Mouse (Mus musculus) ES-Bruce4 (cell line): ENCODE data around the gene Gtf3c4. TPM values are rescaled to one million over a fixed set of nuclear protein-coding genes. Genes with fewer than 3 reads are reported as not detected.

Source experiments
- H3K27ac ChIP-seq: 2 replicates; pipeline ENCODE4 v1.5.1; 2012; ENCODE audit warnings: low read length, inconsistent platforms; ENCODE audit not compliant: insufficient read depth
- H3K27me3 ChIP-seq: 2 replicates; pipeline ENCODE4 v1.6.1; 2012; ENCODE audit warnings: mild to moderate bottlenecking, low read length, inconsistent platforms; ENCODE audit not compliant: control insufficient read depth, poor library complexity, insufficient read depth, severe bottlenecking
- H3K36me3 ChIP-seq: 2 replicates; pipeline ENCODE4 v1.6.1; 2012; ENCODE audit warnings: inconsistent platforms, mild to moderate bottlenecking, low read length, moderate library complexity; ENCODE audit not compliant: control insufficient read depth, poor library complexity, insufficient read depth, severe bottlenecking
- H3K4me1 ChIP-seq: one replicate; pipeline ENCODE4 v1.8.1; 2011; ENCODE audit warnings: low read length; ENCODE audit not compliant: control insufficient read depth, insufficient read depth
- H3K4me3 ChIP-seq: 2 replicates; pipeline ENCODE4 v1.5.1; 2011; ENCODE audit warnings: low read depth, mild to moderate bottlenecking, low read length
- H3K9ac ChIP-seq: 2 replicates; pipeline ENCODE4 v1.6.1; 2012; ENCODE audit warnings: low read depth, mild to moderate bottlenecking, inconsistent platforms; ENCODE audit not compliant: poor library complexity, severe bottlenecking
- H3K9me3 ChIP-seq: replicated peaks from 2 replicates; pipeline ENCODE4 v1.6.1; 2012; ENCODE audit warnings: mild to moderate bottlenecking, low read length, inconsistent platforms; ENCODE audit not compliant: control insufficient read depth, poor library complexity, insufficient read depth, severe bottlenecking
- CTCF ChIP-seq: IDR thresholded peaks from one replicate; pipeline ENCODE4 v1.8.1; 2011; ENCODE audit warnings: low read depth, low read length
- EP300 ChIP-seq: IDR thresholded peaks from 2 replicates; pipeline ENCODE4 v1.6.1; 2011; ENCODE audit warnings: low read depth, low read length; ENCODE audit not compliant: insufficient read depth
- POLR2A ChIP-seq: IDR thresholded peaks from one replicate; pipeline ENCODE4 v1.8.1; 2011; ENCODE audit warnings: low read length; ENCODE audit not compliant: insufficient read depth
- polyA plus RNA-seq: library from polyadenylated mRNA; stranded (reverse); fragments of >200 nt; gene quantifications from 2 replicates; pipeline ENCODE4 v1.2.4, GENCODE M21; 2011; ENCODE audit warnings: low read depth; ENCODE audit not compliant: missing spikeins, insufficient read depth, insufficient read length

The Gtf3c4 gene
- polyA plus RNA-seq, 1 experiment, result 33.9 TPM

DNA sequence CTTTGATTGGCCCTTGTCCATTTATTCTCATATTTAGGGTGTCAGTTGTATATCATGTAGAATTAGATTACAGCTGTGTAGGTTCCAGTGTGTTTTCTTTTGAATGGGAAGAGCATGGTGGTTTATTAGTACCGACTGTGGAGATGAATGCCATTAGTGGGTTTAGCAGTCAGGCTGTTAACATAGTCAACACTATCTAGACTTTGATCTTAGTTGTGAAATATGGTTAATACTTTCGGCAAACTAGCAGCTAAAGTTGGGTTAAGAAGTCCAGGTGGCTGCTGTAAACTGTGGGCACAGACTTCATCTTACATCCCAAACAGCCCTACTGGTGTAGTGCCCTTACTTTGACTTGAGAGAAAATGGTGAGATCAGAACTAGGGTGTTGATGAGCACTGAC, 8.7 kb upstream of the Gtf3c4 start:
- H3K36me3 ChIP-seq, result peaks cover 47% of the 10 kb centered on the region
- no peaks in the 10 kb centered on the region for H3K4me1 ChIP-seq
- H3K4me3 ChIP-seq, result no peak overlapping the region
- H3K9me3 ChIP-seq, result no peaks in the 10 kb centered on the region
- H3K27ac ChIP-seq, result no peak overlapping the region
- no peaks in the 10 kb centered on the region for H3K27me3 ChIP-seq
- H3K9ac ChIP-seq, result no peak overlapping the region
- no peak for TF ChIP-seq EP300

DNA sequence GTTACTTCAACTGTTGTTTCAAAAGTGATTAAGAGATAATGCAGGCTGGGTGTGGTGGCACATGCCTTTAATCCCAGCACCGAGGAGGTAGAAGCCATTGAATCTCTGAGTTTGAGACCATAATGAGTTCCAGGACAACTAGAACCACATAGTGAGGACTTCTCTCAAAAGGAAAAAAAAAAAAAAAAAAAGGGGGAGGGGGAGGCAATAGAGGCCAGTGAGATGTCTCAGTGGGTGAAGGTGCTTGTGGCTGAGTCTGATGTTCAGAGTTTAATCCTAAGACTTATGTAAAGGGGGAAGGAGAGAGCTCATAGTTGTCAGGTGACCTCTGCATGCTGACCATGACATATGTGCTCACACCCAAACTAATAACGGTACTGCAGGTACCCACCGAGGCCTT, 1.9 kb upstream of the Gtf3c4 start:
- no peak overlapping the region for H3K4me3 ChIP-seq

DNA sequence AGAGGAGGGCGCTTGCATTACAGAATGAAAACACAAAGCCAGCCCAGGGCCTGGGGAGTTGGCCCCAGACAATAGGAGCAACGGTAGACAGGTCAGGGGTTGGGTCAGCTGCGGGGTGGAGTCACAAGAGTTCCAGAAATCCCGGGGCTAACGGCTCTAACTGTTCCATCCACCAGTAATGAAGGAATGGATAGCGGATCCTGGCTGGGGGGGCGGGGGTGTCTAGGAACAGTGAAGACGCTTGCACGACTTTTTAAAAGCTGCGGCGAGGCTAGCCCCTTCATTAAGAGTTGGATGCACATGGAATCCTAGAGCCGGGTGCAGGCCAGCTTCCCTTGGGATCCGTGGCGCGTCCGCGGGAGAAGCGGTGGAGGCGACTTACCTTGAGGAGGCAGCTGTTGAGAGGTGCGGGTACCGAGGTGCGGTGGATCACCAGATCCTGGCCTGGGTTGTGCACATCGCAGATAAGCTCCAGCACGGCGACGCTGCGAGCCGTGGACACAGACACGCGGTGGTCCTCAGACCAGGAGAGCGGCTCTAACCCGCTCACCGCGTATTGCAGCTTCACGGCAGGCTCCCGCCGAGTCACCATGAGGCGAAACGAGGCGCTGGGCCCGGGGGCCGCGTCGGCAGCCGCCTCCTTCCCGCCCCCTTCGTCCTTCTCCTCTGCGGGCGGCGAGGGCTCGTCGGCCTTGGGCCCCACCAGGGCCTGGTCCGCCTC, 499 bp downstream of the Gtf3c4 start:
- H3K9me3 ChIP-seq, result no peaks in the 10 kb centered on the region
- peaks cover 20% of the 10 kb centered on the region for H3K36me3 ChIP-seq
- TF ChIP-seq POLR2A (no peak), CTCF (no peak), EP300 (peak; percentile 80; the same call in 1 of the 2 replicates)
- peak overlapping the region; percentile 79 for H3K9ac ChIP-seq
- H3K27me3 ChIP-seq, result no peaks in the 10 kb centered on the region
- H3K4me1 ChIP-seq, result no peaks in the 10 kb centered on the region
- H3K4me3 ChIP-seq, result peak overlapping the region; percentile 84
- H3K27ac ChIP-seq, result peak overlapping the region; percentile 73

More for the DNA sequence above, 1.9 kb upstream of the Gtf3c4 start:
- H3K36me3 ChIP-seq, result peaks cover 19% of the 10 kb centered on the region
- H3K4me1 ChIP-seq, result no peaks in the 10 kb centered on the region
- TF ChIP-seq POLR2A (no peak), EP300 (no peak), CTCF (no peak)
- no peak overlapping the region for H3K9ac ChIP-seq
- H3K27me3 ChIP-seq, result no peaks in the 10 kb centered on the region
- H3K27ac ChIP-seq, result no peak overlapping the region
- H3K9me3 ChIP-seq, result no peaks in the 10 kb centered on the region

DNA sequence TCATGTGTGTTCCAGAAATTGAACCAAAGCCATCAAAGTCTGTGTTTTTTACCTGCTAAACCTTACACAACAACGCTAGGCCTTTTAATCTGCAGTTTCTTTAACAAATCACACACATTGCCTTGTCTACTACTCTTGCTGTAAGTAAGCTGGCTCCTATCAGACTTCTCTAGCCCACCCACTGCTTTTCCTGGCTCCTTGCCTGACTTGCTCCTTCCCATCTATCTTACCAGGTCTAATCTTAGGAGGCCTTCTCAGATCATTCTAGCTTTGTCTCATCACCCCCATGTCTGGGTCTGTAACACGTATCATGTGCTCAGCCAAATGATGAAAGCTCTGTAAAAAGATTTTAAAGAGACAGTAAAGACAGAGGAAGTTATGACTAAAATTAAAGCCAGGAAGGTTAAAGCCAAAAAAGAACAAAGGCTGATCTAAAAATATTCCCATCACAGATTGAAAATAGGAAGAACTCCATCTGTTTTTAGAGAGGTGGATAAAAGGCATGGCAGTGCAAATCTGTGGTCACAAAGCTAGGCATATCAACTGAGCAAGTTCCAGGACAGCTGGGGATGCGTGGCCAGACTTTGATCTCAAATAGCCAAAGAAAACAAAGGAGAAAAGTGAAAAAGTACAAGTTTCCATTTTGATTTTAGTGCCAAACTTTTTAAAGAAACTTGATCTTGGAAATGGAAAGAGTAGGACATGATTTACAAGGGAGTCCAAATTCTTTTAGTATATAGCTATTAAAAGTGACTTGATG, 3.8 kb downstream of the Gtf3c4 start:
- no peaks in the 10 kb centered on the region for H3K4me1 ChIP-seq
- TF ChIP-seq EP300, result no peak
- no peak for TF ChIP-seq CTCF
- no peak for TF ChIP-seq POLR2A
- H3K36me3 ChIP-seq, result peaks cover 45% of the 10 kb centered on the region
- no peak overlapping the region for H3K9ac ChIP-seq
- no peak overlapping the region for H3K4me3 ChIP-seq
- H3K9me3 ChIP-seq, result no peaks in the 10 kb centered on the region
- H3K27ac ChIP-seq, result no peak overlapping the region
- no peaks in the 10 kb centered on the region for H3K27me3 ChIP-seq

DNA sequence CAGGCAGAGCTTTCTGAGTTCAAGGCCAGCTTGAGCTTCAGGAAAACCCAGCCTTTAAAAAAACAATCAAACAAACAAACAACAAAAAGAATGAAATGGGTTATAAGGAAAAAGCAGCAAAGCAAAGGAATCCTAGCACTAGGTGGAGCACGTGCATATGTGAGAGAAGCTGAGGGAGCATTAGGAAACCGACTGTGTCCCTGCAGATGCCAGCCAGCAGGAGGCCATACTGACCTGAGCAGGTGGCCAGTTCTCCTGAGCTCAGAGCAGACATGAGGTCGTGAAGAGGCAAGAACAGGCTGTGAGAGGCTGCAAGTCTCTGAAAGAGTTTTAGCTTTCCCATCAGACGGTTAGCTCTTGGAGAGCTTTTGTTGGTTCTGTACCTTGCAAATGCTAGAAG, 10.9 kb downstream of the Gtf3c4 start:
- Histone ChIP-seq H3K4me1 (no peaks in the 10 kb centered on the region), H3K36me3 (peaks cover 79% of the 10 kb centered on the region), H3K27ac (no peak overlapping the region), H3K4me3 (no peak overlapping the region), H3K27me3 (no peaks in the 10 kb centered on the region), H3K9ac (no peak overlapping the region), H3K9me3 (no peaks in the 10 kb centered on the region)
- TF ChIP-seq CTCF (no peak), POLR2A (no peak), EP300 (no peak)

DNA sequence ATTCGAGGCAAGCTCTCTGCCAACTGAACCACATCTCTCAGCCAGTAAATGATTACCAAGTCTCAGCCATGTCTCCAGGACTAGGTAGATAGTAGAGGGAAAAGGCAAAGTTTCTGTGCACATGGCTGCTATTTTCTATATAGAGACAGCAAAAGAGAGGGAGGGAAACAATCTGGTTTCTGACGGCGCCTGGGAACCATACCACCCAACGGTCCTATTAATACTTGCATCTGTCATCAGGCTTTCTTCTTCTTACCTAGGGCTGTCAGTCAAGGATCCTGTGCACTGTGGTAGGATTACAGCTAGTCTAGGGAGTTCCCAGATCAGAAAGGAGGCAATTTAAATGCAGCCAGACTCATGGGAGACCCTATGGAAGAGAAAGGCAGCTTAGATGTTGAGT, 21.3 kb downstream of the Gtf3c4 start:
- Histone ChIP-seq H3K36me3 (peaks cover 2% of the 10 kb centered on the region; the same call in 1 of the 2 replicates), H3K4me1 (no peaks in the 10 kb centered on the region), H3K27me3 (no peaks in the 10 kb centered on the region), H3K27ac (no peak overlapping the region), H3K4me3 (no peak overlapping the region), H3K9ac (no peak overlapping the region), H3K9me3 (no peaks in the 10 kb centered on the region)
- no peak for TF ChIP-seq POLR2A
- TF ChIP-seq EP300, result no peak
- TF ChIP-seq CTCF, result no peak
